Mouse (Mus musculus): Measurements from ENCODE around the gene Tbcd.

DNA sequence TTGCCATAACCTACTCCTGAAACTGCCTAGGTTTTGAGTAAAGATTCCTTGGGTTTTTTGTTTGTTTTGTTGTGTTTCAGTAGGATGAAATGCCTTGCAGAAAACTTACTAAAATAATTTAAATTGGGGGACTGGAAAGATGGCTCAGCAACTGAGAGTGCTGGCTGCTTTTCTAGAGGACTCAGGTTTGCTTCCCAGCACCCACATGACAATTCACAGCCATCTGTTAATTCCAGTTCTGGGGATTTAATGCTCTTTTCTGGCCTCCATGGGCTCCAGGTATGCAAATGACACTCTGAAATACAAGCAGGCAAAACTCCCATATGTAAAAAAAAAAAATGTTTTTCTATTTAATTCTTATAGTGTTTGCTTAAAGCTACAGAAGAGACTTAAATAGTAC is 130.1 kb downstream of the Tbcd start:
- no peak for TF ChIP-seq CTCF (IDR thresholded peaks at IDR 0.05)
- no peak for TF ChIP-seq EP300 (IDR thresholded peaks at IDR 0.05; ENCODE audit: insufficient read depth, low read depth, low read length)
- no peak for TF ChIP-seq POLR2A (IDR thresholded peaks at IDR 0.05; ENCODE audit: insufficient read depth, low read depth, low read length)

All from heart, adult 2 months (tissue).